Mouse (Mus musculus) olfactory bulb, adult 2 months (tissue): ENCODE results near the gene Oas1d.

Experiments used
- CTCF ChIP-seq: fragments of 200-500 bp; IDR thresholded peaks from 2 replicates; pipeline ENCODE4 v1.5.1; 2012; ENCODE audit warnings: low read depth, mild to moderate bottlenecking, low read length, moderate library complexity; ENCODE audit not compliant: insufficient read depth
- POLR2A ChIP-seq: fragments of 200-500 bp; IDR thresholded peaks from 2 replicates; pipeline ENCODE4 v1.6.1; 2012; ENCODE audit warnings: mild to moderate bottlenecking, low read depth, low read length, moderate library complexity; ENCODE audit not compliant: insufficient read depth

- TF ChIP-seq POLR2A (no peak), CTCF (no peak)
Measured at GRCm38 (mm10) chr5:120895231-120895900, 19.0 kb upstream of the Oas1d start.
